Mouse (Mus musculus) T-helper 2 cell (primary cell): Measurements from ENCODE around the gene Olfr1393.

Source experiments
- in situ Hi-C: fragments of 300-600 bp; cut with MboI, MseI; formaldehyde crosslinking; loops from one replicate; pipeline ENCODE4 v1.15.1; 2025; ENCODE audit warnings: high pct_unique_total_duplicates

Gene Olfr1393

GRCm38 (mm10) chr11:49278222-49278621 lies at the start of gene Olfr1393:
TSS of gene Olfr1393 (plus strand) at chr11:49278304.
- in situ Hi-C loops, result no loop called here

- in situ Hi-C loops, result no loop called here
These were observed 45.3 kb upstream of the Olfr1393 start for GRCm38 (mm10) chr11:49232781-49233180.

- in situ Hi-C loops, result no loop called here
These were observed 42.5 kb upstream of the Olfr1393 start for GRCm38 (mm10) chr11:49235459-49236207.

DNA sequence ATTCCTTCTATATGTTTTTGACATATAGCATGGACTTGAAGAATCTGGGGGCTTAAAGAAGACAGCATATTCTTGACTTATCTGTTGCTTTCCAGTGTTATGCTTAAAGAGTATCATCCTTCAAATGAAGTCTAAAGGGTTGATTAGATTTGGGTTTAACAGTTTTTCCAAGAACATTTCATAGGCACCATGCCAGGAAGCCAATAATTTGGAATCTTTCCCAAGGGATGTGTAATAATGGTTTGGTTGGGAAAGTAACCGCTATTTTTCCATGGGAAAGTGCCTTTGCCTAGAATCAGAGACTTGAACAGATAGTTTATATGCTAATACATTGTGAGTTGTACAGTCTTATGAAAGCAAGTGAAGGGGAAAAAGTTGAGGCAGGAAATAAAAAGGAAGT lies 41.2 kb upstream of the Olfr1393 start:
- in situ Hi-C loops, result no loop called here

- in situ Hi-C loops, result no loop called here
These were observed 40.6 kb upstream of the Olfr1393 start for GRCm38 (mm10) chr11:49237532-49237931.

- in situ Hi-C loops, result no loop called here
These were observed 37.8 kb upstream of the Olfr1393 start for GRCm38 (mm10) chr11:49240310-49240709.

DNA sequence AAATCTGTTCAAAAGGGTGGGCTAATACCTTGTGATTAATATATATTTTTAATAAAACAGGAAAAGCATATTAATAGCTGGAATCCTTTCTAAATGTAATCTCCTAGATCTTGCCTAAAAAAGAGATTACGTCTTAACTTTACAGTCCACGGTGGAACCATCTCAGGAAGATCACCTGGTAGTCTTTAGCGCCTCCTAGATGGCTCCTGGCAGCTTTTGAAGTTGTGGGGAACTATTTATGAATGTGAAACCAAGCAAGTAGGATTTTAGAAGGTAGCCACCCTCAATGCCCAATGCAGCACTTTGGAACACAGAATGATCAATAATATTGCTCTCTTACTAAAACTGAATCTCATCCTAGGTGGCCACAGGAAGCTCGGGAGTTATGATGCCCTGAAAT lies 37.2 kb upstream of the Olfr1393 start:
- in situ Hi-C loops, result no loop called here

GRCm38 (mm10) chr11:49241471-49241870 lies 36.6 kb upstream of the Olfr1393 start:
- in situ Hi-C loops, result no loop called here

GRCm38 (mm10) chr11:49242944-49243626 lies 35.0 kb upstream of the Olfr1393 start:
- in situ Hi-C loops, result no loop called here

DNA sequence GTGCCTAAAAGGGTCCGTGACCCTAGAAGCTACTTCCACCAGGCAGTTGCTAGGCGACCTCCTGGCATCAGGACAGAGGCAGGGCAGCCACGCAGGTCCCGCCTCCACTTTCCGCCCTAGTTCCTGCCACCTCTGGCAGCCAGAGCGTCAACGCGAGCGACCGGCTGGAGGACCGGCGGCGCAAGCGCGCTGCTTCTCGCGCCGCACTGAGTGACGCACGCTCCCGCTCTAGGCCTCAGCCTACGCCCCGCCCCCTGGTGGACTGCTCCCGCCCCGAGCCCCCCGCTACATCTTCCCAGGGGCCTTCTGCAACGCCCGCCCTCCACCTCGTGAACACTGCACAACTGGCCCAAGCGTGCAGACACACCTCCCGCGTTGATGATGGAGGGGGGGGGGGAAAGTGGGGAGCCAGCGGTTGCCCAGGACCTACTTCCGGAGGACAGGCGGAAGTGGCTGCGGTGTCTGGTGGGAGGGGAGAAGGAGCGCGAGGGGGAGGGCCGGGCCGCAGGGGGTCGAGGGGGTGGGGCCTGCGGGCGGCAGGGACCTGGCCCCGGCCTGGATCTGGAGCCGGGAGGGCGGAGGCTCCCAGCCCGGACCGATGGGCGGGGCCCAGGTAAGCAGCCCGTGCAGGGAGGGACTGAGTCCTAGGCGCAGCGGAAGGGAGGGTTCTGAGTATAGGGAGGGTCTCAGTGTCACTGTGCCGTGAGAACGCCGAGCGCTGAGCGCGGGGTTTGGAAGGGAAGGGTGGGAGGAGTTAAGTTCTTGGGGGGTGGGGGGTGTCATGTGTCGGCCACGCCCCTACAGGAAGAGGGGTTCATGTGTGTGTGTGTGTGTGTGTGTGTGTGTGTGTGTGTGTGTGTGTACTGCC lies 34.1 kb upstream of the Olfr1393 start, which contains the start of gene Mgat1:
Mgat1 (plus strand) TSS at position 465 of the 868 bp plus-strand sequence.
- in situ Hi-C loops, result no loop called here

- in situ Hi-C loops, result no loop called here
These were observed 33.5 kb upstream of the Olfr1393 start for GRCm38 (mm10) chr11:49244595-49244930.

GRCm38 (mm10) chr11:49245176-49245575 lies 32.9 kb upstream of the Olfr1393 start:
- in situ Hi-C loops, result loop anchor here (5.0 kb wide), 1 partner anchor 443 kb away; the partner anchor contains the start of gene Rack1

- in situ Hi-C loops, result loop anchor here (5.0 kb wide), 1 partner anchor 444 kb away; the partner anchor contains the start of gene Rack1
These were observed 32.3 kb upstream of the Olfr1393 start for GRCm38 (mm10) chr11:49245634-49246415.

DNA sequence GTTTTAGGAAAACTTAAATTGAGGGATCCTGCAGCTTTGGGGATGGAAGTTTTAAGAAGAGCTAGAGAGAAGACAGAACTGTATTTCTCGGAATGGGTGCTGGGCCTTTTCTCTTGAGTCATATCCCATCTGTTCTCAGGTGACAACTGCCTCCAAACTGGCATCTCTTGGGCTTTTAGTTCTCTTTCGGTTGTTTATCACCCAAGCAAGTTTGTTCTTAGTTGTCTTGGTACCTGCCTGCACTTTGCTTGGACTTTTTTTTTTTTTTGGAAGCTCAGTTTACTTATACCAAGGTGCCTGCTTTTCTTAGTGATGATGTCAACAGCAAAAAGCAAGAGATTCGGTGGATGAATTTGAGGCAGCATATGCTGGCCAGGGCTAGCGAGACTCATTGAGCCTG lies 31.6 kb upstream of the Olfr1393 start:
- in situ Hi-C loops, result loop anchor here (5.0 kb wide), 1 partner anchor 444 kb away; the partner anchor contains the start of gene Rack1

DNA sequence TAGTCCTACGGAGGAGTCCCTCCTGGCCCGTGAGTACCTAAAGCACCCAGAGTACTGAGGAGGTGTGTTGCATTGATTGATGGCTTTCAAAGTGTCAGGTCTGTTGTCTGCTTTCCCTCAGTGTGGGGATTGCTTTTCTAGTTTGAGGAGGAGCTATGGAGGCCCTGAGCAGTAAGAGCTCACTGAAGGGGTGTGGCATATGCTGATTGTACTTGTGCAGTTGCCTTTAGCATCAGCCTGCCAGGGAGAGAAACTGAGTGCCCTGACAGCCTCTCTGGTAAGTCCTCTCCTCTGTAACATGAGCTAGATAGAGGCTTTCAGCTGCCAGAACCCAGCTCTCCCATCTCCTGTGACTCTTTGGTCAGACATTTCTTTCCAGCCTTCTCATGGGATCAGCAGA lies 30.8 kb upstream of the Olfr1393 start:
- in situ Hi-C loops, result loop anchor here (5.0 kb wide), 1 partner anchor 445 kb away; the partner anchor contains the start of gene Rack1

DNA sequence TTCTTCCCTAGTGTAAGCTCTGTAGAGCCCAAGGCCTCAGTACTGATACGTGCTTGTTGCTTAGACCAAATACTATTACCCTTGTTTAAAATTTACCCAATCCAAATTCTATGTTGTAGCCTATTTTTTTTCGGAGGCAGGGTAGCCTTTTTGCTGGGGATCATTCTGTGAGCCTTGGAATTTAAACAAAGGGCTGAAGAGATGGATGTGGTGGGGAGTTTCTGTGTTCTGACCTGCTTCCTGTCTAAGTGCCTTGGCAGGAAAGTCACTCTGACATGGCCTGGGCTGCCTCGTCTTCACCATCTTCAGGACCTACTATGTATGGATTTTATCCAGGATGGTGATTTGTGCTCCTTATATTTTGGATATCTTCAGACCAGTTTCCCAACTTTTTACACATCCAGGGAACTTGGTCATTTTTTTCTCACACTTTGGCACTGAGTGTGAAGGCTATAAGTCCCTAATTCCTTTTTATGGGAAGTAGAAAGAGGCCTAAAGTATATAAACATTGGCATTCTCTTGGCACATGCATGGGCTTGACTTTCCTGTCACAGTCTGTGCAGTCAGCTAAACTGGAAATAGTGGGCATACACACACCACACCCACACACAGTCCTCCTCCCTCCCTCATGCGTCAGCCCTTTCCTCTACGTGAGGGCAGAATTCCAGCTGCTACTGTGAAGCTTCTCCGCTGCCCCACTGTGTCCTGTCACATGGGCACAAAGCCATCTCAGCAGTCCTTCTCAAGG lies 29.7 kb upstream of the Olfr1393 start:
- in situ Hi-C loops, result loop anchor here (5.0 kb wide), 1 partner anchor 446 kb away; the partner anchor contains the start of gene Rack1

- in situ Hi-C loops, result loop anchor here (5.0 kb wide), 1 partner anchor 447 kb away; the partner anchor contains the start of gene Rack1
These were observed 29.0 kb upstream of the Olfr1393 start for GRCm38 (mm10) chr11:49248974-49249700.

DNA sequence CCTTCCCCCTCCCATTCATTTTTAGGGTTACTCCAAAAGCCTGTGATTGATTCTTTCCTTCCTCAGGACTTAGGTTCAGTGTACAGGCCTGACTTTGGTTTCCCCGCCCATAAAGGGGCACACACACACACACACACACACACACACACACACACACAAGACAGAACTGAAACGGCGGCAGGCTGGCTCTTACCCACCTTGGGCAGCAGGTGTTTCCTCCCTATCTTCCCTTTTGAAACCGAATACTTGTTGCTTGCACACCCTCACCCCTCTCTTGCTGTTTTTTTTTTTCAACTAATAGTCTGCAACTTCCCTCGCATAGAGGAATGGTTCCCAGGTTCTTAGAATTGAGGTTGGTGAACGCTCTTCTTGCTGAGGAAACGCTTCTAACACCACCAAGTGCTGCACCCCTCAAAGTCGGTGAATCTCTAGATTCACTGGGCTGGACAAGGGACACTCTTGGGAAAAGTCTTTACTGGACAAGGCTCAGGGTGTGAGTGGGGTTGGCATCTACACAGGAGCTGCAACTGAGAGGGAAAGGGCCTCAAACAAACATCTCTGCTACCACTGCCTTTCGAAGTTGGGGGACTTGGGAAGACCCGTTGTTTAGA lies 28.2 kb upstream of the Olfr1393 start:
- in situ Hi-C loops, result loop anchor here (5.0 to 10.0 kb wide), 3 partner anchors 448 to 945 kb away; partner anchors contain the start of genes Rack1 and Rnf130
